Mouse (Mus musculus): ENCODE data around the gene Elovl5. TPM values are rescaled to one million over a fixed set of nuclear protein-coding genes. Genes with fewer than 3 reads are reported as not detected.

Elovl5 gene
- polyA plus RNA-seq, 1 experiment from 2014 or later = 102 TPM

DNA sequence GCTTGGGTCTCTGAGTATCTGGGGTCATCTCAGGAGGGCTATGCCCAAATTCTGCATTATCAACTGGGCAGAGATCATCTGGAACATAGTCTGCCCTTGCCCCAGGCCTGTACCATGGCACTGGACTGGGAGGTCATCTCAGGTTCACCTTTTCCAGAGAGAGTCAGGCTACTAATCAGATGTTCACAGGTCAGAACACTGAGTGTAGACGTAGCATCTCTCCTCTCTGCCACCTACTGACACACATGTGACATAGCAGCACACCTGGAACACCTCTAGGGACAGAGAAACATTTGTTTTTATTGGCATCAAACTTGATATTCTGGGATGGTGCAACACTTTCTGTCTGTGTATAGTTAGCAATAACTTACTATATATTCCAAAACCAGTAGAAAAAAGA lies 96.6 kb downstream of the Elovl5 start:
- Histone ChIP-seq H3K4me3 (no peak overlapping the region), H3K4me1 (peaks cover 15% of the 10 kb centered on the region), H3K27ac (replicated peaks) (no peak overlapping the region), H3K36me3 (no peaks in the 10 kb centered on the region), H3K9me3 (replicated peaks) (no peaks in the 10 kb centered on the region), H3K27me3 (ENCODE audit: low read depth, poor library complexity, severe bottlenecking) (no peaks in the 10 kb centered on the region; the same call in 1 of the 2 replicates)
- WGBS = 49% methylated on average over 1 of the region's 1 CpGs
- no peak for DNase-seq (ENCODE audit: low spot score)

DNA sequence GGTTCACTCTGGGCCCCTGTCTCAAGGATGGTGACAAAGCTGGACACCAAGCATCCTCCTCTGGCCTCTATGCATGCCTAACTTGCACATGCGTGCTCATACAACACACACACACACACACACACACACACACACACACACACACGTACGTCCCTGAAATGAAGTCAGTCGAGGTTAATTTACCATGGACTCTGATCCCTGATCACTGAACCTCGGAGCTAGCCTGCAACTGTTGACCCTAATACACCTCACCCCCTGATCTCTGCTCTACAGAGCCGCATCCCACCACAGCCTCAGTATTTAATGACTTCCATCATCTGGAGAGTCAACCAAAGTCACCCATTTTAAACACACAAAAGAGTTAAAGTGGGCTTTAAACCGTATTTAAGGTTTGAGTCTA lies 98.7 kb downstream of the Elovl5 start:
- Histone ChIP-seq H3K36me3 (no peaks in the 10 kb centered on the region), H3K4me3 (no peak overlapping the region), H3K27me3 (ENCODE audit: low read depth, poor library complexity, severe bottlenecking) (no peaks in the 10 kb centered on the region; the same call in 1 of the 2 replicates), H3K9me3 (replicated peaks) (no peaks in the 10 kb centered on the region), H3K4me1 (peaks cover 25% of the 10 kb centered on the region), H3K27ac (replicated peaks) (no peak overlapping the region)
- WGBS = 86% methylated on average over 7 of the region's 7 CpGs
- no peak for DNase-seq (ENCODE audit: low spot score)

DNA sequence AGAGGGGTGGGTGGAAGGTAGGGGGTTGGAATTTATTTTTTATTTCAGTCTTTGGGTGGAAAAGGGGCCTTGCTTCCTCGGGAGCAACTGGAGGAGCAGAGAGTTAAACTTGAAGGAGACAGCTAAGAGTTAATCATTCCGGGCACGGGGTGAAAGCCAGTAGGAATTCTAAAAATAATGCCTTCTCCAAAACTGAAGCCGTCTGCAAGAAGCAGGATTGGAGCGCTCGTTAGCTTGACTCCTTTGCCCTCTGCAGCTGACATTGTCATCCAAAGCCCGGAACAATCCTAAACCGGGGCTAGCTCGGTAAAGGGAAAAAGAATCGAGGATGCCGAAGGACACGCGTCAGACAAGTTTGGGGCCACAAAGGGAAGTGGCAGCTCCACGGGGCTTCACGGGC lies 99.1 kb downstream of the Elovl5 start:
- Histone ChIP-seq H3K36me3 (no peaks in the 10 kb centered on the region), H3K9me3 (replicated peaks) (no peaks in the 10 kb centered on the region), H3K4me1 (peaks cover 29% of the 10 kb centered on the region), H3K27me3 (ENCODE audit: low read depth, poor library complexity, severe bottlenecking) (no peaks in the 10 kb centered on the region; the same call in 1 of the 2 replicates), H3K4me3 (no peak overlapping the region), H3K27ac (replicated peaks) (0 out of 2 replicates have a peak overlapping the region, but pooled peaks have one; percentile 23)
- peak; percentile 19 for DNase-seq (ENCODE audit: low spot score)
- 77% methylated on average over 15 of the region's 15 CpGs for WGBS

DNA sequence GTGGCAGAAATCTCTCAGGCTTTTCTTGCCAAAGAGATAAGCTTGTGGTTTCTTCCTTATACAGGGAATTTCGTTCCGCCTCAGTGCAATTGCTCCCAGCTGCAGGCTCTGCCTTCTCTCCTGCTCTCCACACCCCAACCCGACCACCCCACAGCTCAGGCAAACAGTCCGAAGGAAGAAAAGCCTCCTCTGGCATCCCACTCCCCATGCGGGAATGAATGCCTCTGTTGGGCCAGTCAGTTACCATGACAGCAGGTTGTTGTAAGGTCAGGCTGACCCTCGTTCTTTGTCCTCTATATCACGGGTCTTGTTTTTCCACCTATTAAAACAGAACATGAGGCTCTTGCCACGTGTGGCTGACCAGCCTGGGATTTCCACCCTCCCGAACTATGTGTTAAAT lies 104.1 kb downstream of the Elovl5 start:
- no peaks in the 10 kb centered on the region for H3K36me3 ChIP-seq
- H3K4me1 ChIP-seq = peaks cover 39% of the 10 kb centered on the region
- H3K27ac ChIP-seq (replicated peaks) = peak overlapping the region; percentile 74
- H3K4me3 ChIP-seq = no peak overlapping the region
- 13% methylated on average over 9 of the region's 9 CpGs for WGBS
- H3K9me3 ChIP-seq (replicated peaks) = no peaks in the 10 kb centered on the region
- H3K27me3 ChIP-seq (ENCODE audit: low read depth, poor library complexity, severe bottlenecking) = peaks cover 17% of the 10 kb centered on the region; the same call in 1 of the 2 replicates
- DNase-seq (ENCODE audit: low spot score) = peak; percentile 79

DNA sequence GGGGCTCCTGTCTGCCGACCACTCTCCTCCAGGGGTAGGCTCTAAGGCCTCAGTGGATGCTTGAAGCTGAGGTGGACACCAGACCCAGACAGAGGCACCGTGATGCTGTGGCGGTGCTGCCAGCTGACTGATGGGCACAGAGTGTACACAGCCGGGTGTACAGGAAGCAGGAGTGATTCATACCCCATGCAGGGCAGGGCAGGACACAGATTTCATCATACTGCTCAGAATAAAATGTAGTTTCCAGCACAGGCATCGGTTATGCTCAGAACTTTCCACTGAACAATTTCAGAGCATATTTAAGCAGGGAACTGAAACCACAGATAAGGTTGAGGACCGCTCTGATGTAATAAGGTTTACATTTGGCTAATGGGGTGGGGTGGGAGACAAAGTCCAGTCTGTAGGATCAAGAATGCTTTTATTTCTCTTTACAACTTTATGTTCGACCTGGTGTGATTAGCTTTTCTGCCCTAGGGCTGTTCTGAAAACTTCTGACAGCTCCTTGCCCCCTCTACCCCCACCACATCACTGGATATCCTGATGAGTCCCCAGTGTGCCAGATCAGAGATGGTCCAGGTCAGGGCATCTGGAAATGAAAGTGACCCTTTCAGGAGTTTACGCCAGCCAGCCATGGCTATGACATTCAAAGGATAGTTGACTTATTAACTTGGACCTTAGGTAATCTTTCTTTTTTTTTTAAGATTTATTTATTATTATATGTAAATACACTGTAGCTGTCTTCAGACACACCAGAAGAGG lies 105.2 kb downstream of the Elovl5 start:
- DNase-seq (ENCODE audit: low spot score) = no peak
- WGBS = 87% methylated on average over 8 of the region's 8 CpGs
- peak overlapping the region; percentile 74 for H3K27ac ChIP-seq (replicated peaks)

DNA sequence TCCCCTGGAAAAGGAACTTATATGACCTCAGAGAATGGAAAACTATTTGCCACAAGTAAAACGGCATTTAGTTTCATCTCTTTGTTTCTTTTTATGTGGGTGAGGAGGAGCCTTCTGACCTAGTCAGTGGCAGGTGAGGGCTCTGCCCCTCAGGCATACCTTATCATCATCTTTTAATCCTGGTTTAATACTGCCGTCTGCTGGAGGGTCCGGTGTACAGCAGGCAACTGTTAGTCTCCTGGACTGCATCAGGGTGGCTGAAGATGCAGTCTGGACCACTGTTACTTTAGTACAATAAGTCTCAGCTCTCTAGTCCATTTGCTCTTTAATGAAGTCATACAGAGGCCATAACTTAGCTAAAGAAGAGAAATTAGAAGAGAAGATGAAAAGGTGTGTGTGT lies 107.7 kb downstream of the Elovl5 start:
- peak; percentile 57 for DNase-seq (ENCODE audit: low spot score)
- Histone ChIP-seq H3K4me3 (no peak overlapping the region), H3K27ac (replicated peaks) (no peak overlapping the region), H3K4me1 (peaks cover 24% of the 10 kb centered on the region), H3K36me3 (no peaks in the 10 kb centered on the region), H3K9me3 (replicated peaks) (no peaks in the 10 kb centered on the region), H3K27me3 (ENCODE audit: low read depth, poor library complexity, severe bottlenecking) (peaks cover 17% of the 10 kb centered on the region; the same call in 1 of the 2 replicates)
- WGBS = 24% methylated on average over 3 of the region's 3 CpGs

More for the DNA sequence above, 105.2 kb downstream of the Elovl5 start:
- Histone ChIP-seq H3K4me3 (no peak overlapping the region), H3K4me1 (peaks cover 32% of the 10 kb centered on the region), H3K9me3 (replicated peaks) (no peaks in the 10 kb centered on the region), H3K36me3 (no peaks in the 10 kb centered on the region), H3K27me3 (ENCODE audit: low read depth, poor library complexity, severe bottlenecking) (peaks cover 17% of the 10 kb centered on the region; the same call in 1 of the 2 replicates)

DNA sequence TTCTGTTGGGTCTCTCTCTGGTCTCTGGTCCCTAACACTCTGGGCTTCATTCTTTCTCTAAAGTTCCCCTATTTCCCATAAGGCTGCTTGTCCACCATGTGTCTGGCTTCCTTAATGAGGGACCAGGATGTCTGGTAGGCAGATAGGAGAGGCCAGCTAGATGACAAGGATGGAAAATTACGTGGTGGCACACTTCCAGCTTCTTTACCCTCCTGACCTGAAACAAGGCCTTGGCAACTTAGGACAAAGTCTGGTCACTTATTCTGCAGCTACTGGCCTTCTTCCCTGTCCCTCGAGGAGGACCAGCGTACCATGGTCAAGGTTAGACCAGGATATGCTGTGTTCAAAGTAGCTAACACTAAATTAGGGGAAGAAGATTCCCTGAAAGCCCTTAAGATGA lies 109.9 kb downstream of the Elovl5 start:
- no peaks in the 10 kb centered on the region for H3K36me3 ChIP-seq
- no peak for DNase-seq (ENCODE audit: low spot score)
- no peak overlapping the region for H3K27ac ChIP-seq (replicated peaks)
- H3K4me1 ChIP-seq = peaks cover 2% of the 10 kb centered on the region
- no peaks in the 10 kb centered on the region for H3K9me3 ChIP-seq (replicated peaks)
- peaks cover 12% of the 10 kb centered on the region; the same call in 1 of the 2 replicates for H3K27me3 ChIP-seq (ENCODE audit: low read depth, poor library complexity, severe bottlenecking)
- WGBS = 87% methylated on average over 3 of the region's 3 CpGs
- H3K4me3 ChIP-seq = no peak overlapping the region

DNA sequence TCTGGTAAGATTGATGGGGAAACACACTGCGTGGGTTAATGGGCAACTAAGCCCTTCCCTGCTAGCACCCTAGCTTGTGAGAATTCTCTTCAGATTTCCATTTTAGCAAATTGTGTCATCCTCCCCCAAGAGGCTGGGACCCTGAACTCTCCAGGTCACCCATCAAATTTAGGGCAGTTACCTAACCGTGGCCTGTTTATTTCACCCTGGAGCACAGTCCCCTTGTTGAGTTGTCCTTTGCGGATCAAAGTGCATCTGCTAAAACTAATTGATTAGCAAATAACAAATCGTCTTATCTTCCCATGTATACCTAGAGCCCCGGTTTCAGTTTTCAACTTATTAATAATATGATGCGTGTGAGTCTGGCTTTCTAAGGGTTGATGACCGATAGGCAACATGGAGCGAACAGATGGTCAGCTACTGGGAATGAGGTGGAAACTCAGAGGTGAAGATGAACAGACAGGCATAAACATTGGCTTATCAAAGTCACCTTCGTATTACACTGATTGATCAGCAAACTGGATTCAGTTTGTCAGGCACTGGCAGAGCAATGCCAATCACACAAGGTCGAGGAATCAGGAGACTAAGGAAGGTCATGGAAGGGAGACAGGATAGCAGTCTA lies 113.8 kb downstream of the Elovl5 start:
- Histone ChIP-seq H3K9me3 (replicated peaks) (no peaks in the 10 kb centered on the region), H3K36me3 (no peaks in the 10 kb centered on the region), H3K27me3 (ENCODE audit: low read depth, poor library complexity, severe bottlenecking) (no peaks in the 10 kb centered on the region), H3K27ac (replicated peaks) (no peak overlapping the region), H3K4me3 (no peak overlapping the region), H3K4me1 (no peaks in the 10 kb centered on the region)
- 91% methylated on average over 10 of the region's 10 CpGs for WGBS
- no peak for DNase-seq (ENCODE audit: low spot score)

DNA sequence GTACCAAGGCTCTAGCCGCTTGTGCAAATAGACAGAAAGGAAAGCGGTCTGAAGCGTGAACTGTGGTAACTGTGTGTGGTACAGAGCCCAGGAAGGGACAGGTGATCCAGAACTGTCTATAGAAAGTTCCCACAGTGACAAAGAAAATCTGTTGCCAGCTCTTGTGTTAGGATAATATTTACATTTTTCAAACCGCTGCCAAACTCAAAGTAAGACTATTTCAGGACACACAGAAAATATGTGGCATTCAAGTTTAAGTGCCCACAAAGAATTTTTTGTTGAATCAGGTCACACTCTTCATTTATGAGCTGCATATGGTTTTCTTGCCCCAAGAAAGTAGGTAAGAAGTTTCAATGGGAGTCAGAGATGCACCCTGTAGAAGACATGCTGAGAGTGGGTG lies 115.8 kb downstream of the Elovl5 start:
- no peak for DNase-seq (ENCODE audit: low spot score)
- no peak overlapping the region for H3K4me3 ChIP-seq
- WGBS = 95% methylated on average over 4 of the region's 4 CpGs
- H3K27ac ChIP-seq (replicated peaks) = no peak overlapping the region
- no peaks in the 10 kb centered on the region for H3K4me1 ChIP-seq
- no peaks in the 10 kb centered on the region for H3K9me3 ChIP-seq (replicated peaks)
- no peaks in the 10 kb centered on the region for H3K36me3 ChIP-seq
- H3K27me3 ChIP-seq (ENCODE audit: low read depth, poor library complexity, severe bottlenecking) = no peaks in the 10 kb centered on the region

Other genes with a start within 250 kb of the Elovl5 start
- gene Gclc, start 162.8 kb upstream of the Elovl5 start, polyA plus RNA-seq (2016; fragmentation: Nextera tagmentation; extraction: Ambion mirVana) = 15.5 and 17.1 TPM in 2 replicates
- 0.10 TPM in 1 of 2 replicates, not detected in the other for gene Gcm1, start 134.6 kb downstream of the Elovl5 start, polyA plus RNA-seq (2016; fragmentation: Nextera tagmentation; extraction: Ambion mirVana)
- gene Fbxo9, start 191.7 kb downstream of the Elovl5 start, polyA plus RNA-seq (2016; fragmentation: Nextera tagmentation; extraction: Ambion mirVana) = 21.9 and 22.9 TPM in 2 replicates
- gene Ick, start 191.8 kb downstream of the Elovl5 start, polyA plus RNA-seq (2016; fragmentation: Nextera tagmentation; extraction: Ambion mirVana) = 33.5 and 35.8 TPM in 2 replicates